In genomic region chr16:35813119-35813518, GRCm38 (mm10) we compare ENCODE assay signal across 16 mouse cellular contexts.
"Had no signal": no experiment of that assay in that cellular context is flagged by ENCODE, and none has a peak within 500 bp of the region (broad histone marks: within the 10 kb centered on the region; RNA-seq: fewer than 3 reads in every experiment).

No protein-coding gene starts in this region.

- DNase-seq: kidney, adult 11 months; kidney, postnatal 14 days; lung, embryonic 14.5 days; retina, postnatal 1 day; right cerebral cortex, postnatal 14 days; thymus, postnatal 4 days had no signal

- ATAC-seq: midbrain, embryonic 15.5 days had no signal

- H3K4me3 ChIP-seq: left cerebral cortex, adult 2 months; limb, embryonic 10.5 days; liver, embryonic 15.5 days; megakaryocyte, embryonic 14.5 days; midbrain, embryonic 15.5 days; neural tube, embryonic 13.5 days; stomach, embryonic 15.5 days had no signal

- H3K9me3 ChIP-seq: limb, embryonic 10.5 days; liver, embryonic 15.5 days; midbrain, embryonic 15.5 days; neural tube, embryonic 13.5 days; stomach, embryonic 15.5 days had no signal

- H3K27ac ChIP-seq: left cerebral cortex, adult 2 months; limb, embryonic 10.5 days; liver, embryonic 15.5 days; macrophage; midbrain, embryonic 15.5 days; neural tube, embryonic 13.5 days; stomach, embryonic 15.5 days had no signal

- H3K4me2 ChIP-seq: liver, embryonic 11.5 days; liver, embryonic 15.5 days; lung, embryonic 14.5 days; midbrain, embryonic 11.5 days; midbrain, embryonic 15.5 days; neural tube, embryonic 13.5 days; stomach, embryonic 15.5 days had no signal

- H3K4me1 ChIP-seq: limb, embryonic 10.5 days; midbrain, embryonic 15.5 days; neural tube, embryonic 13.5 days; stomach, embryonic 15.5 days had no signal

- H3K36me3 ChIP-seq: midbrain, embryonic 15.5 days; stomach, embryonic 15.5 days had no signal

- H3K9ac ChIP-seq: liver, embryonic 15.5 days; lung, embryonic 14.5 days; midbrain, embryonic 15.5 days; neural tube, embryonic 13.5 days; stomach, embryonic 15.5 days had no signal

- H3K27me3 ChIP-seq: liver, embryonic 15.5 days; midbrain, embryonic 15.5 days; neural tube, embryonic 13.5 days; stomach, embryonic 15.5 days had no signal
